In genomic region chr2:18890227-18891001, GRCm38 (mm10) we compare ENCODE assay signal across 15 mouse cellular contexts.
DNase-seq lines count a peak whose midpoint lies in the region; ATAC-seq and TF ChIP-seq lines count a peak whose summit lies in the region.
"Had no signal": no experiment of that assay in that cellular context is flagged by ENCODE, and none has a peak within 500 bp of the region (broad histone marks: within the 10 kb centered on the region; RNA-seq: fewer than 3 reads in every experiment).

No protein-coding gene starts in this region.

- peaks cover 3 to 8% of the 10 kb centered on the region in 2 experiments; a peak in 3 of 4 replicates for H3K4me1 ChIP-seq in heart, embryonic 14.5 days (ENCODE audit: control insufficient read depth in 2 of 2, insufficient read depth in 2 of 2, low read length in 2 of 2)
- peaks cover 8% of the 10 kb centered on the region for H3K4me1 ChIP-seq in heart, adult 2 months (ENCODE audit: control insufficient read depth, insufficient read depth, low read length)
- H3K4me1 ChIP-seq in neural tube, embryonic 14.5 days (ENCODE audit: control insufficient read depth, insufficient read depth, low read length), result no peaks in the 10 kb centered on the region
- H3K4me1 ChIP-seq in neural tube, embryonic 15.5 days, result no peaks in the 10 kb centered on the region
- H3K4me1 ChIP-seq in forebrain, embryonic 14.5 days (ENCODE audit: control insufficient read depth, insufficient read depth, low read length), result no peaks in the 10 kb centered on the region
- H3K4me1 ChIP-seq: hindbrain, embryonic 15.5 days had no signal

- intact Hi-C loops in heart, adult 2 months (cut with DNase I), result no loop called here

- no peak overlapping the region for H3K4me3 ChIP-seq in heart, embryonic 14.5 days (ENCODE audit: control insufficient read depth in 1 of 2, insufficient read depth in 1 of 2, low read depth in 1 of 2, low read length in 2 of 2)
- H3K4me3 ChIP-seq in heart, adult 2 months, result no peak overlapping the region
- no peak overlapping the region for H3K4me3 ChIP-seq in neural tube, embryonic 14.5 days (ENCODE audit: low read depth, low read length)
- no peak overlapping the region for H3K4me3 ChIP-seq in neural tube, embryonic 15.5 days (replicated peaks)
- no peak overlapping the region for H3K4me3 ChIP-seq in forebrain, embryonic 14.5 days (ENCODE audit: low read depth, low read length)
- H3K4me3 ChIP-seq: hindbrain, embryonic 15.5 days; megakaryocyte, embryonic 14.5 days had no signal

- no peak overlapping the region for H3K4me2 ChIP-seq in heart, embryonic 14.5 days (ENCODE audit: low read length)
- no peak overlapping the region for H3K4me2 ChIP-seq in neural tube, embryonic 14.5 days (ENCODE audit: low read depth, low read length)
- no peak overlapping the region for H3K4me2 ChIP-seq in neural tube, embryonic 15.5 days
- no peak overlapping the region for H3K4me2 ChIP-seq in forebrain, embryonic 14.5 days (ENCODE audit: low read length)
- H3K4me2 ChIP-seq: hindbrain, embryonic 15.5 days had no signal

- TF ChIP-seq EP300 in heart, adult 2 months (IDR thresholded peaks at IDR 0.05; ENCODE audit: insufficient read depth, low read depth, low read length), result no peak

- no peak for TF ChIP-seq CTCF in heart, adult 2 months (IDR thresholded peaks at IDR 0.05)

- DNase-seq in heart, adult 2 months, result no peak
- peak; percentile 75 for DNase-seq in forebrain, embryonic 14.5 days (ENCODE audit: low spot score)
- no peak for DNase-seq in ovary, adult 18-20 months (ENCODE audit: low spot score)
- no peak for DNase-seq in urinary bladder, postnatal 10 days (ENCODE audit: low spot score)
- no peak for DNase-seq in neural tube, embryonic 10.5 days (ENCODE audit: extremely low spot score, low spot score)
- DNase-seq: adrenal gland, adult 2 months; layer of hippocampus, adult 9-11 months; liver, postnatal 0 days; retina, postnatal 1 day had no signal

- H3K27me3 ChIP-seq in heart, embryonic 14.5 days (ENCODE audit: control insufficient read depth, insufficient read depth, low read length), result no peaks in the 10 kb centered on the region
- H3K27me3 ChIP-seq in heart, adult 2 months (ENCODE audit: control insufficient read depth, insufficient read depth, low read length), result no peaks in the 10 kb centered on the region
- no peaks in the 10 kb centered on the region for H3K27me3 ChIP-seq in neural tube, embryonic 14.5 days (ENCODE audit: control insufficient read depth, insufficient read depth, low read length)
- no peaks in the 10 kb centered on the region for H3K27me3 ChIP-seq in neural tube, embryonic 15.5 days (replicated peaks)
- H3K27me3 ChIP-seq in forebrain, embryonic 14.5 days (replicated peaks; ENCODE audit: control insufficient read depth, insufficient read depth, low read length), result no peaks in the 10 kb centered on the region
- H3K27me3 ChIP-seq: hindbrain, embryonic 15.5 days; megakaryocyte, embryonic 14.5 days; Patski had no signal

- no peak overlapping the region for H3K9ac ChIP-seq in heart, embryonic 14.5 days (ENCODE audit: low read length)
- no peak overlapping the region for H3K9ac ChIP-seq in heart, adult 2 months (ENCODE audit: low read depth, low read length)
- no peak overlapping the region for H3K9ac ChIP-seq in neural tube, embryonic 14.5 days (replicated peaks; ENCODE audit: low read depth, low read length)
- H3K9ac ChIP-seq in neural tube, embryonic 15.5 days (replicated peaks), result no peak overlapping the region
- H3K9ac ChIP-seq in forebrain, embryonic 14.5 days (ENCODE audit: low read length), result no peak overlapping the region
- H3K9ac ChIP-seq: hindbrain, embryonic 15.5 days; liver, postnatal 0 days had no signal

- WGBS in heart, embryonic 14.5 days, result 38% methylated on average over 11 of the region's 11 CpGs
- WGBS in heart, adult 2 months, result 33% methylated on average over 11 of the region's 11 CpGs
- 74% methylated on average over 11 of the region's 11 CpGs for WGBS in neural tube, embryonic 14.5 days
- WGBS in neural tube, embryonic 15.5 days, result 70% methylated on average over 11 of the region's 11 CpGs
- WGBS in forebrain, embryonic 14.5 days, result 51% methylated on average over 11 of the region's 11 CpGs

- no peaks in the 10 kb centered on the region for H3K36me3 ChIP-seq in heart, embryonic 14.5 days (ENCODE audit: control insufficient read depth, insufficient read depth, low read length)
- H3K36me3 ChIP-seq in heart, adult 2 months (ENCODE audit: control insufficient read depth, insufficient read depth, low read length), result peaks cover 3% of the 10 kb centered on the region; the same call in 1 of the 2 replicates
- no peaks in the 10 kb centered on the region for H3K36me3 ChIP-seq in neural tube, embryonic 14.5 days (ENCODE audit: control insufficient read depth, insufficient read depth, low read length)
- no peaks in the 10 kb centered on the region for H3K36me3 ChIP-seq in neural tube, embryonic 15.5 days
- H3K36me3 ChIP-seq in forebrain, embryonic 14.5 days (ENCODE audit: control insufficient read depth, insufficient read depth, low read length), result no peaks in the 10 kb centered on the region
- H3K36me3 ChIP-seq: hindbrain, embryonic 15.5 days had no signal

- H3K27ac ChIP-seq in heart, embryonic 14.5 days (replicated peaks in 1 of 2; ENCODE audit: control insufficient read depth in 1 of 2, insufficient read depth in 1 of 2, low read depth in 2 of 2, low read length in 2 of 2), result peak overlapping the region; percentile 19 to 25; a peak in 2 of 4 replicates
- no peak overlapping the region for H3K27ac ChIP-seq in heart, adult 2 months
- H3K27ac ChIP-seq in neural tube, embryonic 14.5 days (ENCODE audit: low read depth, low read length), result no peak overlapping the region
- H3K27ac ChIP-seq in neural tube, embryonic 15.5 days (replicated peaks), result no peak overlapping the region
- H3K27ac ChIP-seq in forebrain, embryonic 14.5 days (ENCODE audit: low read depth, low read length), result no peak overlapping the region
- H3K27ac ChIP-seq: hindbrain, embryonic 15.5 days had no signal

- no peak; the same call in 1 of the 2 replicates for ATAC-seq in heart, embryonic 14.5 days (ENCODE audit: insufficient number of reproducible peaks, insufficient read depth, low FRiP score, low read depth)
- peak; percentile 54; the same call in 1 of the 2 replicates for ATAC-seq in neural tube, embryonic 14.5 days (ENCODE audit: low read depth)
- ATAC-seq in neural tube, embryonic 15.5 days (ENCODE audit: low FRiP score), result no peak
- ATAC-seq in forebrain, embryonic 14.5 days, result peak; percentile 65
- ATAC-seq: liver, postnatal 0 days; Patski had no signal

- TF ChIP-seq POLR2A in heart, adult 2 months (IDR thresholded peaks at IDR 0.05; ENCODE audit: insufficient read depth, low read depth, low read length), result no peak

- no peaks in the 10 kb centered on the region for H3K9me3 ChIP-seq in heart, embryonic 14.5 days (ENCODE audit: control insufficient read depth, low read length)
- H3K9me3 ChIP-seq in neural tube, embryonic 14.5 days (ENCODE audit: control insufficient read depth, low read length), result no peaks in the 10 kb centered on the region
- H3K9me3 ChIP-seq in neural tube, embryonic 15.5 days (replicated peaks), result no peaks in the 10 kb centered on the region
- no peaks in the 10 kb centered on the region for H3K9me3 ChIP-seq in forebrain, embryonic 14.5 days (replicated peaks; ENCODE audit: control insufficient read depth, low read length)
- H3K9me3 ChIP-seq: hindbrain, embryonic 15.5 days; megakaryocyte, embryonic 14.5 days had no signal

- no peaks in the 10 kb centered on the region for H3K79me2 ChIP-seq in heart, adult 2 months (replicated peaks; ENCODE audit: control insufficient read depth, insufficient read depth, low read length)

Comparison
In these comparisons a context has a peak if more than half of its experiments do, and no peak if none do; other contexts are left out.
1. ATAC-seq: peak in neural tube, embryonic 14.5 days (single experiment) and forebrain, embryonic 14.5 days (single experiment); none in heart, embryonic 14.5 days (single experiment) and neural tube, embryonic 15.5 days (single experiment).
2. H3K27ac ChIP-seq: peak in heart, embryonic 14.5 days (2 of 2); none in heart, adult 2 months (single experiment), neural tube, embryonic 14.5 days (single experiment), neural tube, embryonic 15.5 days (single experiment) and forebrain, embryonic 14.5 days (single experiment).